Mouse (Mus musculus) midbrain, postnatal 0 days (tissue): ENCODE data around the gene Eri3. TPM values are rescaled to one million over a fixed set of nuclear protein-coding genes. Genes with fewer than 3 reads are reported as not detected.

Source experiments
- ATAC-seq: fragments of 200-750 bp; cut with Nextera tagmentation; 2 replicates; pipeline ENCODE4 v1.8.0; 2017; ENCODE audit warnings: moderate number of reproducible peaks, mild to moderate bottlenecking, moderate TSS enrichment, moderate library complexity; ENCODE audit not compliant: low FRiP score
- DNase-seq: peaks from one replicate; pipeline ENCODE4 v3.0.0-alpha.2; 2015; ENCODE audit warnings: low spot score
- H3K27ac ChIP-seq: fragments of 300-500 bp; sonication (generic); 2 replicates; pipeline ENCODE4 v1.5.1; 2014; ENCODE audit warnings: low read depth, mild to moderate bottlenecking, low read length, mixed read lengths
- H3K27me3 ChIP-seq: fragments of 300-500 bp; sonication (generic); 2 replicates; pipeline ENCODE4 v1.6.1; 2014; ENCODE audit warnings: low read length, control low read depth, mixed read lengths; ENCODE audit not compliant: insufficient read depth
- H3K36me3 ChIP-seq: fragments of 300-500 bp; sonication (generic); 2 replicates; pipeline ENCODE4 v1.6.1; 2014; ENCODE audit warnings: low read length, control low read depth, mixed read lengths; ENCODE audit not compliant: insufficient read depth
- H3K4me1 ChIP-seq: fragments of 300-500 bp; sonication (generic); 2 replicates; pipeline ENCODE4 v1.6.1; 2014; ENCODE audit warnings: mild to moderate bottlenecking, control low read depth, antibody characterized with exemption, low read length, mixed read lengths; ENCODE audit not compliant: insufficient read depth
- H3K4me2 ChIP-seq: fragments of 300-500 bp; sonication (generic); 2 replicates; pipeline ENCODE4 v1.6.1; 2014; ENCODE audit warnings: low read depth, mild to moderate bottlenecking, low read length, mixed read lengths; ENCODE audit not compliant: poor library complexity, severe bottlenecking
- H3K4me3 ChIP-seq: fragments of 300-500 bp; sonication (generic); 2 replicates; pipeline ENCODE4 v1.5.1; 2014; ENCODE audit warnings: low read depth, mild to moderate bottlenecking, low read length, moderate library complexity
- H3K9ac ChIP-seq: fragments of 300-500 bp; sonication (generic); replicated peaks from 2 replicates; pipeline ENCODE4 v1.6.1; 2014; ENCODE audit warnings: mild to moderate bottlenecking, low read length, moderate library complexity, mixed read lengths; ENCODE audit not compliant: poor library complexity, severe bottlenecking
- H3K9me3 ChIP-seq: fragments of 300-500 bp; sonication (generic); 2 replicates; pipeline ENCODE4 v1.6.1; 2016; ENCODE audit warnings: low read length, control low read depth
- CTCF ChIP-seq: IDR thresholded peaks from 2 replicates; pipeline ENCODE4 v1.5.1; 2016; ENCODE audit warnings: antibody characterized with exemption, mild to moderate bottlenecking
- WGBS: fragments of 180-500 bp; shearing (Covaris S2); extraction: QIAGEN DNeasy Blood & Tissue Kit; methylation state at CpG from one replicate; pipeline ENCODE4 v1.1.7; 2014; 5-methylcytosine and 5-hydroxymethylcytosine counted together
- polyA plus RNA-seq: library from polyadenylated mRNA; unstranded; fragments of >200 nt; fragmentation: Nextera tagmentation; extraction: Ambion mirVana; gene quantifications from 2 replicates; pipeline ENCODE4 v1.2.1, GENCODE M21; 2015
- total RNA-seq: library from RNA; depleted of rRNA; stranded (reverse); fragments of >200 nt; gene quantifications from 2 replicates; pipeline ENCODE4 v1.2.3, GENCODE M21; 2014

Eri3 gene
- total and polyA plus RNA-seq, 2 experiments from 2014 or later, result 291 to 323 TPM

DNA sequence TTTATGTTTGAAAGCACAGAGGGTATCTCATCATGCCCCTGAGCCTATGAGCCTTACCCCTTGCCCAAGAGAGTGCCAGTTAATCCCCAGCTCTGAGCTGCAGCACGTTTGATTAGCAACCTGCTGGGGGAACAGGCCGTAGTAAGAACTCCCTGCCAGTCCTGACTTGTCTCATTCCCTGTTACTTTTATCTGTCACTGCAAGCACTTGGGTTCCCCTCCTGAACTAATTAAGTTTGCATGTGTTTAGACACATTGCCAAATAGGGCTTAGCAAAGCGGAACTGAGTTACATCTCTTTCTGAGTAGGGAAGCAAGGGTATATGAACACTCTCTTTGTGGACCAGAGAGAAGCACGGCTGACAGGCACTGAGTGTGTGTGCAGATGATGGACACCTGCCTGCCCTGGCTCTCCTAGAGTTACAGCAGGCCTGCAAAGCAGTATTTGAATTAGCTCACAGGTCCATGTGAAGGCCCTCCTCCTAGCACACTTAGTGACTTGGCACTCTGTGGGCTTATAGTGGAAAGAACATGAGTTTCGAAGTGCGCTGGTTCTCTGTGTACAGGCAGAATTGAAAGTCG lies 49.9 kb downstream of the Eri3 start:
- WGBS, result 42% methylated on average over 7 of the region's 7 CpGs
- Histone ChIP-seq H3K9ac (no peak overlapping the region), H3K4me3 (no peak overlapping the region), H3K4me1 (peaks cover 5% of the 10 kb centered on the region), H3K27ac (no peak overlapping the region), H3K27me3 (no peaks in the 10 kb centered on the region), H3K9me3 (no peaks in the 10 kb centered on the region), H3K4me2 (no peak overlapping the region), H3K36me3 (peaks cover 14% of the 10 kb centered on the region)
- ATAC-seq, result no peak
- DNase-seq, result peak; percentile 42
- no peak for TF ChIP-seq CTCF

DNA sequence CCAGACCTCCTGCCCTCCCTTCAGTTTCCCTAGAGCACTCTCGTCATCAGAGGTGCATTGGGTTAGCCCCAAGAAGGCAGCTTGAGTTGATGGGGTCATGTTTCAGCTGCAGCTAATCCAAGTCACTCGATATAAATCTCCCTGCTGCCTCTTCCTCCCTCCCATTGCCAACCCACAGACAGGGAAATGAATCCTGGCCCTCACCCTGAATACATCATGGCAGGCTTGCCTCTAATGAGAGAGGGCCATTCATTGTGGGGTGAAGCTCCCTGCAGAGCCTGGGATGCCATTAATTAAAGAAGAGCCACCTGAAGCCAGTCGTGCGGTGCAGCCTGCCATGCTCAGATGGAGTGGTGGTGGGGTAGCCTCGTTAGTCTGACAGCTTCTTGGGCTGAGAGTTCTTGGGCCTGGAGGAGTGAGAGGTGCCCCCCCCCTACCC lies 51.2 kb downstream of the Eri3 start:
- DNase-seq, result no peak
- H3K27me3 ChIP-seq, result no peaks in the 10 kb centered on the region
- no peak overlapping the region for H3K4me2 ChIP-seq
- no peak overlapping the region for H3K4me3 ChIP-seq
- H3K27ac ChIP-seq, result no peak overlapping the region
- 30% methylated on average over 5 of the region's 5 CpGs for WGBS
- peaks cover 16% of the 10 kb centered on the region for H3K4me1 ChIP-seq
- ATAC-seq, result no peak
- no peaks in the 10 kb centered on the region for H3K9me3 ChIP-seq
- H3K9ac ChIP-seq, result no peak overlapping the region
- TF ChIP-seq CTCF, result no peak
- peaks cover 14% of the 10 kb centered on the region for H3K36me3 ChIP-seq

DNA sequence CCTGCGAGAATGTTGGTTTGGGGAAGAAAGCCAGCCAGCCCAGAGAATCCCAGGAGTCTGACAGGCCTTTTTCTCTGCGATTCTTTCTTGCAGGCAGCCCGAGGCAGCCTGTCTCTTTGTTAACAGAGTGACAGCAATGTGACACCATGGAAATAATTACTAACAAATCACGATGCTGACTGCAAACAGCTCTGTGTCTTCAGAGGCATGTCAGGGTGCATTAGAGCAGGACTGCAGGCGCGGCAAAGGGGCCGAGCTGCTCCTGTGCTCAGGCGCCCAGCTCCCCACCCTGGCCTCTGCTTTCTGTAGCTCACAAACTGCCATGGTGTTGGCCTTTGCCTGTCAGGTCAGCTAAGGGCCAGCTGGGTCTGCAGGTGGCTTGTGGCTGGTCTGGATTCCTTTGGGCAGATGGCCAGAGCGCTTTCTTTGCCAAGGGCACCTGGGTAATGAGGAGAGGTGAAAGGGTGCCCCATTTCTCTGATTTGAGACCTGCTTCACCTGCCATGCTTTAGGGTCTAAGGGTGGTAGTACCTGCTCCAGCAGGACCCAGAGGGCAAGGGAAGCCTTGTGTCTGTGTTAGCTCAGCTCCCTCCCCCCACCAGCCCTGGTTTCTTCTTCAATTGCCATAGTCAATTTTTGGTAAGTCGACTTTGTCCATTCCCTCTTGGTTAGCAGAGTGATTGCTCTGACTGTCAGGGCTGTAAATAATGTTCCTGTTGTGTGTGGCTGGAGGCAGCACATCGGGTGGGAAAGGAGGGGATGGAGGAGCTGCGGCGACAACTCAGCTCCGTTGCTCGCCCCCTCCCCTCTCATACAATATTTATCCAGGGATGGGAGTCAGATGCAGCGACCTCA lies 55.2 kb downstream of the Eri3 start:
- Histone ChIP-seq H3K27me3 (no peaks in the 10 kb centered on the region), H3K9ac (no peak overlapping the region), H3K4me1 (peaks cover 16% of the 10 kb centered on the region), H3K36me3 (no peaks in the 10 kb centered on the region), H3K27ac (peak overlapping the region; percentile 43; the same call in 1 of the 2 replicates), H3K4me2 (no peak overlapping the region), H3K4me3 (no peak overlapping the region), H3K9me3 (no peaks in the 10 kb centered on the region)
- TF ChIP-seq CTCF, result no peak
- peak; percentile 23 for DNase-seq
- ATAC-seq, result peak; percentile 49
- 22% methylated on average over 16 of the region's 16 CpGs for WGBS

DNA sequence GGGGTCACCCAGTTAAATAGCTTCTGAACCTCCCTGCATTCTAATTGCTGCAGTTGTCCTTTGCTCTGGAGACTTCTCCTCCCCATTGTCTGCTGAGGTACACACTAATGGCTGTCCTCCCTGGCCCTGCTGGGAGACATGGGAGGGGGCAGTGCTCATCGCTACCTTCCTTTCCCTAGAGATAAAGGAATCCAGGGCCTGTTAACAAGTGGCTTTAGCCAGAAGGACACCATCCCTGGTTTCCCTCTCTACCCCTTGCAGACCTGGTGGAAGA lies 55.7 kb downstream of the Eri3 start:
- Histone ChIP-seq H3K4me1 (peaks cover 16% of the 10 kb centered on the region; the same call in 1 of the 2 replicates), H3K27ac (no peak overlapping the region), H3K4me3 (no peak overlapping the region), H3K9me3 (no peaks in the 10 kb centered on the region), H3K27me3 (no peaks in the 10 kb centered on the region), H3K36me3 (no peaks in the 10 kb centered on the region), H3K4me2 (no peak overlapping the region), H3K9ac (no peak overlapping the region)
- ATAC-seq (no peak), DNase-seq (no peak)
- no peak for TF ChIP-seq CTCF
- 39% methylated on average over 1 of the region's 1 CpGs for WGBS

DNA sequence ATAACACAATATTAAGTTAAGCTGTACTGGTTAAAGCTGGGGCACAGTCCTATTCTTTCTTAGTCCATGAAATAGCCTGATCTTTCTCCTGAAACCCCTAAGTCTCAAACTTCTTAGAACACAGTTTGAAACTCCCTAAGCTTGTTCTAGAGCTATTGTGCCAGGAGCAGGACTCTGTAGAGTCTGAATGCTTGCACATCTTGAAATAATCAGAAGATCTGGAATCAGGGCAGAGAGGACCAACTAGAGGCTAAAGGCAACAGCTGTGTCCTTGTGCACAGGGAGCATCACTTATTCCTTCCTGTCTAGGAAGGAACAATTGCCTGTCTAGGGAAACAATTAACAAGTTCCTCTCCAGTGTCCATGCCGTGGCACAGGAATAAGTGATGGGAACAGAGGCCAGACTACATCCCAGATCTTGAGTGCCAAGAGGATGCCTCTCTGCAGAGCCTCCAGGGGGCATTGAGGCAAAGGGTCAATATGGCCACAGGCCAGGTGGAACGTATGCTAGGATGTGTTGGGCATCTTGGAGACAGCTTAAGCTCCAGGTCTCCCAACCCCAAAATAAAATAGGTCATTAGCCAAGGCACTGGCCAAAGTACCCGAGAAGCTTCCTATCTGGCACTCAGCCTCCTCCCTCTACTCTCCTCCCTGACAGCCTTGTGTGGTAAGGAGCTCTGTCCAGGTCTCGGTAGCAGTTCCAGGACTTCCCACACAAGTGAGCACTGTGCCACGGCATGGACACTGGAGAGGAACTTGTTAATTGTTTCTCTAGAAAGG lies 56.9 kb downstream of the Eri3 start:
- ATAC-seq, result no peak
- 86% methylated on average over 5 of the region's 5 CpGs for WGBS
- Histone ChIP-seq H3K9me3 (no peaks in the 10 kb centered on the region), H3K4me1 (peaks cover 16% of the 10 kb centered on the region; the same call in 1 of the 2 replicates), H3K27ac (no peak overlapping the region), H3K36me3 (peaks cover 8% of the 10 kb centered on the region), H3K9ac (no peak overlapping the region), H3K27me3 (no peaks in the 10 kb centered on the region), H3K4me3 (no peak overlapping the region), H3K4me2 (no peak overlapping the region)
- TF ChIP-seq CTCF, result no peak
- DNase-seq, result no peak
